Mouse (Mus musculus) forebrain, embryonic 14.5 days (tissue): ENCODE data around the gene Inpp4b. TPM values are rescaled to one million over a fixed set of nuclear protein-coding genes. Genes with fewer than 3 reads are reported as not detected.

Experiments used
- ATAC-seq: fragments of 200-750 bp; cut with Nextera tagmentation; 2 replicates; pipeline ENCODE4 v1.8.0; 2017; ENCODE audit warnings: mild to moderate bottlenecking, moderate library complexity
- DNase-seq: peaks from one replicate; pipeline ENCODE4 v3.0.0-alpha.2; 2015; ENCODE audit warnings: low spot score
- H3K27ac ChIP-seq: fragments of 300-500 bp; sonication (generic); 2 replicates; pipeline ENCODE4 v1.5.1; 2014; ENCODE audit warnings: low read depth, mild to moderate bottlenecking, control low read depth, low read length, moderate library complexity
- H3K27me3 ChIP-seq: fragments of 300-500 bp; sonication (generic); replicated peaks from 2 replicates; pipeline ENCODE4 v1.6.1; 2014; ENCODE audit warnings: low read length, control low read depth, mixed read lengths; ENCODE audit not compliant: control insufficient read depth, insufficient read depth
- H3K36me3 ChIP-seq: fragments of 300-500 bp; sonication (generic); 2 replicates; pipeline ENCODE4 v1.6.1; 2014; ENCODE audit warnings: low read length, control low read depth; ENCODE audit not compliant: control insufficient read depth, insufficient read depth
- H3K4me1 ChIP-seq: fragments of 300-500 bp; sonication (generic); 2 replicates; pipeline ENCODE4 v1.6.1; 2014; ENCODE audit warnings: antibody characterized with exemption, low read length, control low read depth; ENCODE audit not compliant: control insufficient read depth, insufficient read depth
- H3K4me2 ChIP-seq: fragments of 300-500 bp; sonication (generic); 2 replicates; pipeline ENCODE4 v1.6.1; 2014; ENCODE audit warnings: mild to moderate bottlenecking, control low read depth, low read length
- H3K4me3 ChIP-seq: fragments of 300-500 bp; sonication (generic); 2 replicates; pipeline ENCODE4 v1.5.1; 2014; ENCODE audit warnings: low read depth, low read length, control low read depth
- H3K9ac ChIP-seq: fragments of 300-500 bp; sonication (generic); 2 replicates; pipeline ENCODE4 v1.6.1; 2014; ENCODE audit warnings: mild to moderate bottlenecking, low read length, control low read depth, moderate library complexity
- H3K9me3 ChIP-seq: fragments of 300-500 bp; sonication (generic); replicated peaks from 2 replicates; pipeline ENCODE4 v1.6.1; 2016; ENCODE audit warnings: low read length, control low read depth, mixed read lengths; ENCODE audit not compliant: control insufficient read depth
- WGBS: fragments of 180-500 bp; shearing (Covaris S2); extraction: QIAGEN DNeasy Blood & Tissue Kit; methylation state at CpG from one replicate; pipeline ENCODE4 v1.1.7; 2014; 5-methylcytosine and 5-hydroxymethylcytosine counted together
- polyA plus RNA-seq: library from polyadenylated mRNA; unstranded; fragments of >200 nt; fragmentation: Nextera tagmentation; extraction: Ambion mirVana; gene quantifications from 2 replicates; pipeline ENCODE4 v1.2.1, GENCODE M21; 2014

Gene Inpp4b
- polyA plus RNA-seq, 1 experiment from 2014 or later = 2.4 TPM

GRCm38 (mm10) chr8:82157928-82158327, 815.6 kb downstream of the Inpp4b start:
- Histone ChIP-seq H3K36me3 (no peaks in the 10 kb centered on the region), H3K4me3 (no peak overlapping the region), H3K27me3 (no peaks in the 10 kb centered on the region), H3K27ac (no peak overlapping the region), H3K9ac (no peak overlapping the region), H3K4me2 (no peak overlapping the region), H3K4me1 (no peaks in the 10 kb centered on the region), H3K9me3 (peaks cover 3% of the 10 kb centered on the region; the same call in 1 of the 2 replicates)
- WGBS = 92% methylated on average over 1 of the region's 1 CpGs
- ATAC-seq = no peak
- no peak for DNase-seq
